Mouse (Mus musculus): ENCODE results near the gene Samd3.

Gene Samd3

GRCm38 (mm10) chr10:26229488-26229887 lies at the start of gene Samd3:
TSS of gene Samd3 (plus strand) at chr10:26229707.
- DNase-seq, result no peak

DNA sequence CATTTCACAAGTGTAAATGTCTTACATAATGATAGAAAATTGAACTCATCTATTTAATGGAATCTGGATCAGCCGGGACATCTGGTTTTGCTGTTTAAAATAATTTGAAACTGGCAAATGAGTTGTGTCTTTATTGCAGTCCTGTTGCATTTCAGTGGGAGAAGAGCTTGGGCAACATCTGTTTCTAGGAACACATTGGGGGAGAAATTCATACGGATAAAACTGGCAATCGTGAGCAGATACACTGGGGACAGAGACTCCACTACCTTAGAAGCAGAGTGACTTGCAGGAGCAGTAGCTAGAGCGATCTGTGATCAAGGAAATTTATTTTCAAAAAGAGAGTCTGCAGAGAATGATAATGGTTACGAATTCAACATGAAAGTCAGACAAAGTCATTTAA lies 44.2 kb upstream of the Samd3 start:
- DNase-seq, result no peak

GRCm38 (mm10) chr10:26190811-26191210 lies 38.7 kb upstream of the Samd3 start:
- DNase-seq, result no peak

GRCm38 (mm10) chr10:26194892-26195291 lies 34.6 kb upstream of the Samd3 start:
- no peak for DNase-seq

DNA sequence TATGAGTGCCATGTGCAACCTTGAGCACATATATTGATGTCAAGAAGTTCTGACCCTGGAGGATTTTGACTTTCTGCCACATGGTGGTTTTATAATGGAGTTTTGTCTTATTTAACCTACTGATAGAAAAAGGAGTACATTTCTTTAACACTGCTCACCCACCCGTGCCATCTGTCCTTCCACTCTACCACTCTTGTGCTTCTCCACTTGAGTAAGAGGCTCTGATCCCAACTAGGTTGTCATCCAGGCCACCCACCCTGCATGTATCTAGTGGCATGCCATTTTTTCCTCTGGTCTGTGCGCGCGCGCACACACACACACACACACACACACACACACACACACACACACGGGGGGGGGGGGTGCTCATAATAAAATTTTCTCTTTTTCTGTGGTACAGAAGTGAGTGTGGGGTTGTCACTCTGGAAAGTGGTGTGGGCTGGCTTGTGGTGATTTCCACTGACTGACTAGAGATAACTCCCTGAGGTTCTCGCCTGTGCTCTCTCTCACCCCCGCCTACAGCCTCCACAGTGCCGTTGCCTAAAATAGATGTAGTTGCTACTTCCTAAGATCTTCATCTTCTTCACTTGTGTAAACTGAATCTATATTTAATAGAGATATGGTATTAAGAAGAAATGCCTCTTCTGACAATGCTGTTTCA lies 26.7 kb upstream of the Samd3 start:
- no peak for DNase-seq

DNA sequence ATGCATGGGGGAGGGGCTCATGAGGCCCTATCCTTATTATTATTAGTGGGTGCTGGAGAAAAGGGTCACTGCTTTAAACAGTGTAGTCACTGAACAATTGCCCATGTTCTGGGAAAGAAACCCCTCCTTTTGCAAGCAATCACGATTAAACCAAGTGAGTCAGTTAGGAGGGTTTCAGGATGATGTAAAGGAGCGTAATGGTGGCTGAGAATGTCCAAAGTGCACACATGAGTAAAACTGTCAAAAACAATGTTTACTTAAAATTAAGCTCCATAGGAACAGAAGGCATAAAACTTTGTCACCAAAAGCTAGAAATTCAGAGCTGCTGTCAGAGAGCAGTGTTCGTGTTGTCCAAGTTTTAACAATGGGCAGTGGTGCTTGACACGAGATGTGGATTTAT lies 8.8 kb upstream of the Samd3 start:
- no peak for DNase-seq

- DNase-seq, result no peak
Measured at GRCm38 (mm10) chr10:26226241-26226640, 3.3 kb upstream of the Samd3 start.

GRCm38 (mm10) chr10:26226734-26227133 lies 2.8 kb upstream of the Samd3 start:
- DNase-seq, result no peak

GRCm38 (mm10) chr10:26228187-26228586 lies 1.3 kb upstream of the Samd3 start:
- DNase-seq, result no peak

GRCm38 (mm10) chr10:26232071-26232653 lies 2.7 kb downstream of the Samd3 start:
- DNase-seq, result no peak

GRCm38 (mm10) chr10:26238559-26238958 lies 9.1 kb downstream of the Samd3 start:
- no peak for DNase-seq

DNA sequence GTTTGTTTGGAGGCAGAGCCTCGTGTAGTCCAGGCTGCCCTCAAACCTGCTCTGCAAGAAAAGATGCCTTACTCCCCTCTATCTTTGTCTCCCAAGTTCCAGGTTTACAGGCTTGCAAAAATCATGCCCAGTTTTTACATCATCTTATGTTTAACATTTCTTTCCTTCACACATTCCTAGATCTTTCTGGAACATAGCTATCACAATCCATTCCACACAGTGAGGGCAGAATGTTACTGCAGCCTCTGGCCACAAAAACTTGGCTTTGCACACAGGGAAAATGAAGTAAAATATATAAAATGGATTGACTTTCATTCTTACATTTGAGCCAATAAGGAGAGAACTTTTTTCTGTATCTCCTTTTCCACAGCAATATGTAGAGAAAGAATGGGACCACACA lies 9.6 kb downstream of the Samd3 start:
- no peak for DNase-seq

DNA sequence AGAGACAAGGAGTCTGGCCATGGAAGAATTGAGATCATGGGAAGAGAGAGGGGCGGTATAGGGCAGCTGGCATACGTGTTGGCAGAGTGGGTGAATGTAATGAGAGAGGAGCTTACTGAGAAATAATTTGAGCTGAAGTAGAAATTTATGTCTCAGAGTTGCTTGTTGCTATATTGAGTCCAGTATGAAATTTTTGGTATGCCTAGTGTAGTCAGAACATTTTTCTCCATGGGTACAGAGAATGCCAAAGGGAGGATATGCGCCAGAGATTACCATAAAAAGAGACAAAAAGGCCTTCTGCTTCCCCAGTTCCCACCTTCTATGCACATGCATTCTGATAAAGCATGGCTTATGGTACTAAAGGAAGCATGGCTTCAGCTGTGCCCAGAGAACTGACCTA lies 13.7 kb downstream of the Samd3 start:
- DNase-seq, result no peak

DNA sequence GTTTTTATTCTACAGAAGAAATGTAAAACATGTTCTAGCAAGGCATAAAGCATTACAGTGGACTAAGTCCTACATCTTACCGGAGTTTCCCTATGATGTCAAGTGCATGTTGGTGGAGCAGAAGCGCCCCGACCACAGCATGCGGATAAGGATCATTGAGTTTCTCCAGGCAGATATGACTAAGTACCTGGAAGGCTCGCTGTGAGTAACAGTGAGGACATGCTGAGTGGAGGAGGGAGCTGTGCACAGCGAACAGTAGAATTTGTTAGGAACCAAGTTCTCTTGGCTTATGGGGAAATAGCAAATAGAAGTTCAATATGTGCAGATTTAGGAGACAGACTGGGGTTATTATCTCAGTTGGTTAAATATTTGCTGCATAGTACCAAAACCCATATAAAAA lies 15.0 kb downstream of the Samd3 start:
- DNase-seq, result no peak

GRCm38 (mm10) chr10:26249426-26250165 lies 20.1 kb downstream of the Samd3 start:
- no peak for DNase-seq

DNA sequence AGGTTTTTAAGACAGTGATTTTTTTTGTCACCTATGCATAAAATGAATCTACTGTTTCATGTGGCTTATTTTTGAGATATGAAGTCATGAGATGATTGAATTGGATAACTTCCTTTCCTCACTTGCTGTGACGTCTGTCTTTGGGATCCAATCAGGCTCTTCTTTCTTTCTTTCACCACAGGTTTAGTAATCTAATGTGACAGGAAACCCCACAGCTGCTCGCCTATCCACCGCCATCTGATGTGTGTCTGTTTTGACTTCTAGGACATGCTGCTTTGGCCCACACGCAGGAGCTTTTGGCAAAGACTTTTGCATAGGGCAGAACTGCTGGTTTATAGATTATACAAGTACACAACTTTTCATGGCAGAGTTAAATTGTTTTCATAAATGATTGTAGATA lies 30.4 kb downstream of the Samd3 start:
- no peak for DNase-seq

- DNase-seq, result no peak
Measured at GRCm38 (mm10) chr10:26263744-26264459, 34.4 kb downstream of the Samd3 start.

DNA sequence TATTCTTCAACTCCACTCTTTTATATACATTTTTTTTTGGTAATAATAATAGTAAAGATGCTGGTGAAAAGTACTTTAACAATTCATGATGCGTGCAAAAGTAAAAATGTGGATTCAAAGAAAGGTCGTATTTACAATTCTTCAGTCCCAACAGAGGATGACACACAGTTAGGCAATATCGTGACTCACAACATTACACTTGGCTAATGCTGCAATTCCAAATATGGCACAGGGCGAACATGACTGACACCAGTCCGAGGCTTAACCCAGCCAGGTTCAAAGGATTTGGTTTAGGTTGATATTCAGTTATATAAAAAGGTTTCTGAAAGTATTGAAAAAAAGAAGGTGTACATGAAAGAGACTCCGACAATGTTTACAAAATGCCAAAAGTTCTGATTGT lies 45.9 kb downstream of the Samd3 start:
- no peak for DNase-seq

DNA sequence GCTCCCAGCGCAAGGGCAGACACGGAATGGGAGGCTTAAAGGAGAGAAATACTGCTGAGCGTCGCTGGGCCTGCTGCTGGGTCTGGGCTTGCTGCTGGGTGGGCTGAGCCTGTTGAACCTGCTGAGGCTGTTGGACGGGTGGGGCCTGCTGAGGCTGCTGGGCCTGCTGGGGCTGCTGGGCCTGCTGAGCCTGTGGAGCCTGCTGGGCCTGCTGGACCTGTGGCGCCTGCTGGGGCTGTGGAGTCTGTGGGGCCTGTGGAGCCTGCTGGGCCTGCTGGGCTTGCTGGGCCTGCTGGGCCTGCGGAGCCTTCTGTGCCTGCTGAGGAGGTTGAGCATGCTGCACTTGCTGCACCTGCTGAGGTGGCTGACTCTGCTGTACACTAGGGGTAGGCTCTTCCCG lies 50.5 kb downstream of the Samd3 start:
- no peak for DNase-seq

DNA sequence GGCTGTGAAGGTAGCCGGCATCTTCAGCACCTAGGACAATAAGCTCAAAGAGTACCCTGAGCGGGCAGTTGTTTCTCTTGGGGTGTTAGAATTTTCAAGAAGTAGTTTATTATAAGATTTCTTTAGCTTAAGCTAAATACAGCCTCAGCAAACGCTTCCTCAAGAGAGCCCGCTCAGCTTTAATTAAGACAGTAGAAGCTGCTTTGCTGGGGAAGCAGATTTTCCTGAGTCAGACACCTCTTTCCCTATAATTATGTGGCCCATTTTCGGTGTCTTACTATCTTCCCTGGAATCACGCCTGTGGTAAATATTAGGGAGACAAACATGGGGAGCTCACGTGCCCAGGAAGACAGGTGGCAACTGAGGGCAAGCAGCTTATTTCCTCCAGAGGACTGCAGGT lies 57.6 kb downstream of the Samd3 start:
- DNase-seq, result no peak

DNA sequence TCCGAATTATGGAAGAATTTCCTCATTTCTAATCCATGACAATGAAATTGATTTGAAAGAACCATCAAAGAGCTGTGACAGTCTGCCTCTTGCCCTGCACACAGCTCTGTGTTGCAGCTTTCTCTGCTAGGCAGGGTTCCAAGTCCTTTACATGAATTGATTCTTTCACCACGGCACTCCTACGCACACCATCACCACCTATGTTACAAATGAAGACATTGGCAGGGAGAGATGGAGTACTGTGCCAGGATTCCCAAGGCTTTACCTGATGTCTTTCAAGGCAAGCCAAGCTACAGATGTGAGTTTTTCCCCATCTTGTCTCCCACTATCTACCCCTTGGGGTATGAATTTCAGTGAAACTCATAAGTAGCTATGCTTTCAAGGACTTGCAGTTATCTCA lies 67.7 kb downstream of the Samd3 start:
- DNase-seq, result no peak

DNA sequence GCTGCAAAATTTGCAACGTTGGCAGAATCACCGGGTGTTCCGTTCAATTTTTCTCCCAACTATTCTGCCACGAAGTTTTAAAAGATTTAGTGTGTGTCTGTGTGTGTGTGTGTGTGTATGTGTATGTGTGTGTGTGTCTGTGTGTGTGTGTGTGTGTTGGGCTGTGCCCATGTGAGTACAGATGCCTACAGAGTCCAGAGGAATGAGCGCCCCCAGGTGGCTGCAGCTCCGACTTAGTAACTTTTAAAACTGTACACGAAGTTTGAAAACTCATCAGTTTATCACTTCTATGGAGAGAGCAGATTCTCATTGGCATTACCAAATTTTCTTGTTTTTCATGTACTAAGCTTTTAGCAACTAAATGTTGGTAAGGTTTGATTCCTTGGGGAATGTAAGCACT lies 68.1 kb downstream of the Samd3 start:
- peak; percentile 11 for DNase-seq

- no peak for DNase-seq
Measured at GRCm38 (mm10) chr10:26302336-26302735, 72.8 kb downstream of the Samd3 start.

- DNase-seq, result no peak
Measured at GRCm38 (mm10) chr10:26303485-26303884, 74.0 kb downstream of the Samd3 start.
